Mouse (Mus musculus) bone marrow macrophage, adult 2 months (primary cell): ENCODE results near the gene Gabarapl1.

Source experiments
- CTCF ChIP-seq: IDR thresholded peaks from 2 replicates; pipeline ENCODE4 v1.5.1; 2012; ENCODE audit warnings: low read depth, mild to moderate bottlenecking, low read length, moderate library complexity
- POLR2A ChIP-seq: IDR thresholded peaks from 2 replicates; pipeline ENCODE4 v1.6.1; 2012; ENCODE audit warnings: mild to moderate bottlenecking, low read depth, low read length, borderline replicate concordance

DNA sequence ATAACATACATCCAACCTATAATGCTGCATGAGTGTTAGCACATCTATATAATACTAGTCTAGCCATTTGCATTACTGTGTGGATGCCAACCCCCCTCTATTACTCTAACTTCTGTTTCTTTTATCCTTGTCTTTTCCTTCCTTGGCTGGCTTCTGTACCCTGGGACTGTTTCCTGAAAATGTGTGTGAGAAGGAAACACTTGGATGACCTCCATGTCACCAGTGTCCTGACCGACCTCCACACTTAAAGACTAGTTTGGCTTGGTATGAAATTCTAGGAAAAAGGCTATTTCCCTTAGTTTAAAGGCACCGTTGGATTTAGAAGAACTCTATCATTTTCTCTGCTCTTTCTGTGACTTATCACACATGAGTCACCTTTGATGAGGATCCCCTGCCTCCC, 5.5 kb upstream of the Gabarapl1 start:
- TF ChIP-seq CTCF (no peak), POLR2A (no peak)
